In the genomic region with DNA sequence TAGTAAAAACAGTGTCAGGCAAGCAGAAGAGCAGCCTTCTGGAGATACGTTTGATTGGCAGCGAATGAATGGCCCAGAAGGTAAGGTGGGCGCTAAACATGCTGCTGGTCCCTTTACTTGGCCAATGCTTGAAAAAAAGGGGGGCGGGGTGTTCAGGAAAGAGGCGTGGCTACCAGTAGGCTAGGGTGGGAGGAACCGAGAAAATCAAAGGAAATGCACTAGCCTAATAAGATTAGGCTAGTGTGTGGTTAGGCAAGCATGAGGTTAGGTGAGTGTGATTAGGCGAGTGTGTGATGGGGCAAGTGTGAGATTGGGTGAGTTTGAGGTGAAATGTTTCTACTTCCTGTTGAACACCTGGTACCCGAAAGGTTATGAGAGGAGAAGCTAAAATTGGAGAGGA, we compare ENCODE assay signal across 11 mouse cellular contexts. TPM values are rescaled to one million over a fixed set of nuclear protein-coding genes. Genes with fewer than 3 reads are reported as not detected.
A peak's percentile ranks its signal among the peaks of the same experiment; 100 is the strongest.
DNase-seq lines count a peak whose midpoint lies in the region; ATAC-seq and TF ChIP-seq lines count a peak whose summit lies in the region.
"Had no signal": no experiment of that assay in that cellular context is flagged by ENCODE, and none has a peak within 500 bp of the region (broad histone marks: within the 10 kb centered on the region; RNA-seq: fewer than 3 reads in every experiment).

A gene (plus strand): TSS at position 11 of the 400 bp plus-strand sequence.

- no peak for DNase-seq in testis, postnatal 10 days (ENCODE audit: low spot score)
- DNase-seq in hindbrain, embryonic 10.5 days (ENCODE audit: low spot score): no peak
- no peak for DNase-seq in left cerebral cortex, postnatal 25 days (ENCODE audit: low spot score in 2 of 2)
- no peak for DNase-seq in spleen, adult 18-20 months
- no peak for DNase-seq in embryo, embryonic 10.5 days (ENCODE audit: low spot score)
- DNase-seq: cerebellum, adult 18-20 months; liver, postnatal 0 days had no signal

- ATAC-seq in heart, embryonic 12.5 days (ENCODE audit: insufficient number of reproducible peaks, low FRiP score): no peak
- ATAC-seq: liver, postnatal 0 days had no signal

- peak within 1 kb of the TSS; percentile 76 for H3K4me3 ChIP-seq in testis, adult 2 months (ENCODE audit: control insufficient read depth, low read depth, low read length)
- H3K4me3 ChIP-seq in hindbrain, embryonic 10.5 days: no peak within 1 kb of the TSS
- no peak within 1 kb of the TSS for H3K4me3 ChIP-seq in heart, embryonic 12.5 days

- no peaks in the 10 kb centered on the region for H3K36me3 ChIP-seq in testis, adult 2 months (ENCODE audit: control insufficient read depth, insufficient read depth, low read length)
- H3K36me3 ChIP-seq in hindbrain, embryonic 10.5 days: no peaks in the 10 kb centered on the region
- no peaks in the 10 kb centered on the region for H3K36me3 ChIP-seq in heart, embryonic 12.5 days
- H3K36me3 ChIP-seq: G1E had no signal

- no peak within 1 kb of the TSS for H3K27ac ChIP-seq in testis, adult 2 months (ENCODE audit: control insufficient read depth, insufficient read depth, low read depth, low read length)
- H3K27ac ChIP-seq in hindbrain, embryonic 10.5 days: no peak within 1 kb of the TSS
- H3K27ac ChIP-seq in heart, embryonic 12.5 days (ENCODE audit: poor library complexity, severe bottlenecking): no peak within 1 kb of the TSS
- H3K27ac ChIP-seq: kidney, postnatal 0 days had no signal

- no peaks in the 10 kb centered on the region for H3K9me3 ChIP-seq in hindbrain, embryonic 10.5 days
- H3K9me3 ChIP-seq in heart, embryonic 12.5 days (replicated peaks): no peaks in the 10 kb centered on the region

- 69% methylated on average over 8 of the region's 8 CpGs for WGBS in hindbrain, embryonic 10.5 days
- WGBS in heart, embryonic 12.5 days: 59% methylated on average over 8 of the region's 8 CpGs

- H3K4me2 ChIP-seq in heart, embryonic 12.5 days: no peak within 1 kb of the TSS

- no peak within 1 kb of the TSS for H3K9ac ChIP-seq in heart, embryonic 12.5 days
- H3K9ac ChIP-seq: liver, postnatal 0 days had no signal

- H3K4me1 ChIP-seq in testis, adult 2 months (ENCODE audit: control insufficient read depth, insufficient read depth, low read length): no peaks in the 10 kb centered on the region
- 0 out of 2 replicates have a peak, but pooled peaks cover 3% of the 10 kb centered on the region for H3K4me1 ChIP-seq in hindbrain, embryonic 10.5 days (replicated peaks)
- H3K4me1 ChIP-seq in heart, embryonic 12.5 days (replicated peaks): no peaks in the 10 kb centered on the region

- intact Hi-C loops in left cerebral cortex, postnatal 25 days (cut with DNase I): no loop called here

- TF ChIP-seq POLR2A in testis, adult 2 months (IDR thresholded peaks at IDR 0.05; ENCODE audit: control insufficient read depth, low read depth, low read length): 0 out of 2 replicates have a peak, but pooled peaks have one; percentile 25

- H3K27me3 ChIP-seq in testis, adult 2 months (ENCODE audit: control insufficient read depth, insufficient read depth, low read length): no peaks in the 10 kb centered on the region
- H3K27me3 ChIP-seq in hindbrain, embryonic 10.5 days (ENCODE audit: insufficient read depth, poor library complexity, severe bottlenecking): no peaks in the 10 kb centered on the region
- H3K27me3 ChIP-seq in heart, embryonic 12.5 days (replicated peaks): no peaks in the 10 kb centered on the region

- TF ChIP-seq CTCF in testis, adult 2 months (IDR thresholded peaks at IDR 0.05; ENCODE audit: control insufficient read depth, insufficient read depth, insufficient replicate concordance, low read depth, low read length): no peak

RNA-seq across cellular contexts. Expression of the gene that starts here (rescaled TPM):
- 8.6 and 10.3 TPM in 2 replicates for polyA plus RNA-seq in testis, adult 2 months (2012; rRNA removed)
- polyA plus RNA-seq in hindbrain, embryonic 10.5 days (2016; fragmentation: Nextera tagmentation; extraction: Ambion mirVana): 8.0 and 14.7 TPM in 2 replicates
- total RNA-seq in left cerebral cortex, postnatal 25 days (2021): 100 to 1,000 TPM; 293 to 306 TPM
- 1.7 and 2.2 TPM in 2 replicates for polyA plus RNA-seq in heart, embryonic 12.5 days (2016; fragmentation: Nextera tagmentation; extraction: Ambion mirVana)
- polyA plus RNA-seq: G1E had no signal
